Mouse (Mus musculus) liver, adult 2 months (tissue): ENCODE results near the gene Sox8. TPM values are rescaled to one million over a fixed set of nuclear protein-coding genes. Genes with fewer than 3 reads are reported as not detected.

Source experiments
- DNase-seq: peaks from one replicate; pipeline ENCODE4 v3.0.0-alpha.2; 2011; ENCODE audit warnings: low read depth, low spot score; ENCODE audit errors: extremely low read depth
- H3K27ac ChIP-seq: fragments of 200-500 bp; replicated peaks from 2 replicates; pipeline ENCODE4 v1.5.1; 2012; ENCODE audit warnings: low read depth, mild to moderate bottlenecking, control low read depth, inconsistent platforms, low read length; ENCODE audit not compliant: insufficient read depth
- H3K27me3 ChIP-seq: fragments of 200-500 bp; 2 replicates; pipeline ENCODE4 v1.6.1; 2012; ENCODE audit warnings: mild to moderate bottlenecking, moderate library complexity, low read length, inconsistent platforms; ENCODE audit not compliant: control insufficient read depth, insufficient read depth
- H3K36me3 ChIP-seq: fragments of 200-500 bp; 2 replicates; pipeline ENCODE4 v1.6.1; 2012; ENCODE audit warnings: low read length, inconsistent platforms; ENCODE audit not compliant: control insufficient read depth, insufficient read depth
- H3K4me1 ChIP-seq: fragments of 200-500 bp; 2 replicates; pipeline ENCODE4 v1.6.1; 2011; ENCODE audit warnings: low read length; ENCODE audit not compliant: control insufficient read depth, insufficient read depth
- H3K4me3 ChIP-seq: fragments of 200-500 bp; 2 replicates; pipeline ENCODE4 v1.5.1; 2011; ENCODE audit warnings: low read depth, mild to moderate bottlenecking, control low read depth, low read length, moderate library complexity; ENCODE audit not compliant: insufficient read depth
- H3K79me2 ChIP-seq: fragments of 200-500 bp; 2 replicates; pipeline ENCODE4 v1.6.1; 2012; ENCODE audit warnings: inconsistent platforms, mild to moderate bottlenecking, low read length, moderate library complexity; ENCODE audit not compliant: control insufficient read depth, insufficient read depth
- H3K9ac ChIP-seq: fragments of 200-500 bp; 2 replicates; pipeline ENCODE4 v1.6.1; 2012; ENCODE audit warnings: low read depth, mild to moderate bottlenecking, control low read depth, inconsistent platforms, low read length
- CTCF ChIP-seq: fragments of 200-500 bp; IDR thresholded peaks from 2 replicates; pipeline ENCODE4 v1.5.1; 2011; ENCODE audit warnings: low read depth, low read length, control low read depth
- POLR2A ChIP-seq: fragments of 200-500 bp; IDR thresholded peaks from 2 replicates; pipeline ENCODE4 v1.6.1; 2011; ENCODE audit warnings: low read length, control low read depth; ENCODE audit not compliant: insufficient read depth; ENCODE audit errors: extremely low read depth
- WGBS: fragments of 180-500 bp; shearing (Covaris S2); methylation state at CpG from one replicate; pipeline ENCODE4 v1.1.7; 2018; 5-methylcytosine and 5-hydroxymethylcytosine counted together
- polyA plus RNA-seq: library from polyadenylated mRNA; depleted of rRNA; stranded (reverse); fragments of >200 nt; gene quantifications from 2 replicates; pipeline ENCODE4 v1.2.3, GENCODE M21; 2012
- total RNA-seq: library from RNA; depleted of rRNA; stranded (reverse); fragments of >200 nt; gene quantifications from 2 replicates; pipeline ENCODE4 v1.2.3, GENCODE M21; 2014

Gene Sox8
- total and polyA plus RNA-seq, 2 experiments = not detected

GRCm38 (mm10) chr17:25550020-25550419, 20.5 kb downstream of the Sox8 start:
- H3K27ac ChIP-seq = no peak overlapping the region
- H3K79me2 ChIP-seq = no peaks in the 10 kb centered on the region
- no peaks in the 10 kb centered on the region for H3K4me1 ChIP-seq
- TF ChIP-seq POLR2A (no peak), CTCF (no peak)
- DNase-seq = no peak
- no peak overlapping the region for H3K9ac ChIP-seq
- H3K36me3 ChIP-seq = no peaks in the 10 kb centered on the region
- WGBS = 95% methylated on average over 5 of the region's 5 CpGs
- no peak overlapping the region for H3K4me3 ChIP-seq
- H3K27me3 ChIP-seq = no peaks in the 10 kb centered on the region

- Histone ChIP-seq H3K79me2 (no peaks in the 10 kb centered on the region), H3K27me3 (no peaks in the 10 kb centered on the region), H3K4me1 (no peaks in the 10 kb centered on the region), H3K4me3 (no peak overlapping the region), H3K27ac (no peak overlapping the region), H3K9ac (no peak overlapping the region), H3K36me3 (no peaks in the 10 kb centered on the region)
- 32% methylated on average over 3 of the region's 3 CpGs for WGBS
- TF ChIP-seq CTCF (no peak), POLR2A (no peak)
- no peak for DNase-seq
Measured at GRCm38 (mm10) chr17:25547026-25547425, 23.5 kb downstream of the Sox8 start.

DNA sequence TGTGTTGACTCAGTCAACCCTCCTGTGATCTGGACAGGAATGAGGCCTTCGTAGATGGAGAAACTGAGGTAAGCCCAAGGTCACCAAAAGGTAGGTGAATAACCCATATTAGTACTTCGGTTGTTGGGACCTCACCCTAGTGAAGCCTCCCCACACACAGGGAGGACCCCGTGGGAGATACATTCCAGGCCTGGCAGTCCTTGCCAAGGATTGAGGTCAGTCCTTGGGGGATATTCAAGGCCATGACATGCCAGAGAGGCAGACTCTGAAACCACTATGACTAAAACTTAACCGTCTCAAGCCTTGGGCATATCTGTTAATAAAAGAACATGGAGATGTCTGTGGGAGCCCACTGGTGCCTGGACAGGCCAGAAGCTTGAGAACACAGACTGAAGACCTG, 28.7 kb downstream of the Sox8 start:
- no peak for DNase-seq
- no peaks in the 10 kb centered on the region for H3K79me2 ChIP-seq
- H3K4me1 ChIP-seq = no peaks in the 10 kb centered on the region
- H3K27ac ChIP-seq = no peak overlapping the region
- H3K9ac ChIP-seq = no peak overlapping the region
- 71% methylated on average over 4 of the region's 4 CpGs for WGBS
- no peaks in the 10 kb centered on the region for H3K36me3 ChIP-seq
- H3K4me3 ChIP-seq = no peak overlapping the region
- TF ChIP-seq POLR2A = no peak
- no peak for TF ChIP-seq CTCF
- H3K27me3 ChIP-seq = no peaks in the 10 kb centered on the region

- Histone ChIP-seq H3K4me3 (no peak overlapping the region), H3K36me3 (no peaks in the 10 kb centered on the region), H3K79me2 (no peaks in the 10 kb centered on the region), H3K27me3 (no peaks in the 10 kb centered on the region), H3K9ac (no peak overlapping the region), H3K4me1 (no peaks in the 10 kb centered on the region), H3K27ac (no peak overlapping the region)
- TF ChIP-seq CTCF = no peak
- no peak for TF ChIP-seq POLR2A
- 67% methylated on average over 5 of the region's 5 CpGs for WGBS
- DNase-seq = no peak
Measured at GRCm38 (mm10) chr17:25540731-25541130, 29.8 kb downstream of the Sox8 start.

GRCm38 (mm10) chr17:25538945-25539875, 31.3 kb downstream of the Sox8 start:
- Histone ChIP-seq H3K9ac (no peak overlapping the region), H3K4me3 (no peak overlapping the region)

DNA sequence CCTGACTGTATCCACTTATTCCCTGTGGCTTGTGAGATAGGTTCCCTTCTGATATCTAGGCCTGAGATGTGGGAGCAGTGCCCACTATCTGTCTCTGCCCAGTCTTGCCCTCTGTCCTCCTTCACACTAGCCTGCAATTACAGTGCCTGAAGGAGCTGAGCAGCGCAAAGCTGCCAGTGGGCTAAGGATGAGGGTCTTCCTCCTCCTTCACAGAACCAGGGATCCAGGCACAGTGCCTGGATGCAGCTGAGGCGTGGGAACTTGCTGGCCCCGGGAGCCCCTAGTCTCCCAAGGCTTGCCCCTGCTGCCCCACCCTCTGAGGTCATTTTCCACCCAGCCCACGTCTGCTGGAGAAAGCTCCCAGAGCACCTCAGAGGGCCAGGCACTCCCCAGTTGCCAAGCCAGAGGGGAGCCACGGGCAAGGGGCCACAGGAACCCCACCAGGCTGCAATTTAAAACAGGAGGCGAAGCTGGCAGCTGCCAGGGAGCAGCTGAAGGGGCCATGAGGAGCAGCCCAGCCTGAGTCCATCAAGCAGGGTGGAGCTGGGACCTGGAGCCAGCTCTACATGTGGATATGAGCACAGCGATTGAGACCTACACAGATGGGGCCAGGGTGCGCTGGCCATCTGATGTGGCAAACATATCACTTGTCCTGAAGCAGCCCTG, 40.0 kb downstream of the Sox8 start:
- 71% methylated on average over 8 of the region's 8 CpGs for WGBS
- Histone ChIP-seq H3K79me2 (no peaks in the 10 kb centered on the region), H3K4me3 (no peak overlapping the region), H3K36me3 (no peaks in the 10 kb centered on the region), H3K9ac (no peak overlapping the region), H3K4me1 (no peaks in the 10 kb centered on the region), H3K27me3 (no peaks in the 10 kb centered on the region), H3K27ac (no peak overlapping the region)
- no peak for DNase-seq
- TF ChIP-seq POLR2A (no peak), CTCF (no peak)

More at GRCm38 (mm10) chr17:25538945-25539875, 31.3 kb downstream of the Sox8 start:
- no peaks in the 10 kb centered on the region for H3K79me2 ChIP-seq
- H3K27me3 ChIP-seq = no peaks in the 10 kb centered on the region
- WGBS = 48% methylated on average over 27 of the region's 27 CpGs
- H3K4me1 ChIP-seq = no peaks in the 10 kb centered on the region
- DNase-seq = no peak
- no peaks in the 10 kb centered on the region for H3K36me3 ChIP-seq
- no peak overlapping the region for H3K27ac ChIP-seq
- TF ChIP-seq POLR2A (no peak), CTCF (no peak)
